Mouse (Mus musculus): Measurements from ENCODE around the gene Tcf3. TPM values are rescaled to one million over a fixed set of nuclear protein-coding genes. Genes with fewer than 3 reads are reported as not detected.

Tcf3 gene
- polyA plus RNA-seq, 1 experiment from 2014 or later, result 191 TPM

DNA sequence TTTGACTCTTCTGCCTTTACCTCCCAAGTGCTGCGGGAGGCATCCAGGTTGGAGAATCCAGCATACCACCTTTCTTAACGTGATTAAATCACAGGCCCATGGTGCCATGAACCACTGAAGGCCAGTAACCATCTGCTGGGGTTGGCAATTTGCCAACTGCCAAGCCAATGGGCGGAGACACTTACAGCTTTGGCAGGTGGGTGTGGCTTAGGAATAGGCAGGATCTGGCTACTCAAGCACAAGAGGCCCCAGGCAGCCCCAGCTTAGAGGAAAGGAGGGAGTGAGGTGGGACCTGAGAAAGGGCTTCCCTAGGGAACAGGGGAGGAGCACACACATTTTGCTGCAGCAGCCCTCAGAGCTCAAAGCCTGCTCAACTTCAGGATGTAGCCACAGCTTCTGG lies 15.1 kb downstream of the Tcf3 start:
- WGBS, result 91% methylated on average over 3 of the region's 3 CpGs
- H3K36me3 ChIP-seq, result peaks cover 100% of the 10 kb centered on the region
- H3K4me1 ChIP-seq (replicated peaks), result peaks cover 6% of the 10 kb centered on the region
- H3K27ac ChIP-seq, result no peak overlapping the region
- no peaks in the 10 kb centered on the region for H3K27me3 ChIP-seq (ENCODE audit: insufficient read depth, poor library complexity, severe bottlenecking)
- no peak for DNase-seq (ENCODE audit: low spot score)
- H3K4me3 ChIP-seq, result no peak overlapping the region
- H3K9me3 ChIP-seq, result no peaks in the 10 kb centered on the region

DNA sequence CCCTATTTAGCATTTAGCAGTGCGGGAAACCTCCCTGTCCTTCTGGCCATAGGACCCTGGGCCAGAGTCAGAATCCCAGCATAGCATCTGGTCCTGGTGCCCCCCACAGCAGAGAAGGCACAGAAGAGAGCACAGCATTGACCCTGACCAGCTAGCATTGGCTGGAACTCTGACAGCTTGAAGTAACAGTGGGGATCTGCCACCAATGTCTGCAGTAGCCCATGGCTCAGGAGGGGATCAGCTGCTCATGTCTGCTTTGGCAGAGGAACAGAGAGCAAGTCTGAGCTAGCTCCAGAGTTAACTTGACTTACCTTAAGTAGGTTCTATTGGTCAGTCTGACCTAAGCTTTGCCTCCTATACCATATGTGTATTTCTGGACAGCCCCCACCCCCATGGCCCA lies 15.6 kb downstream of the Tcf3 start:
- H3K9me3 ChIP-seq, result no peaks in the 10 kb centered on the region
- WGBS, result 93% methylated on average over 1 of the region's 1 CpGs
- H3K4me1 ChIP-seq (replicated peaks), result 0 out of 2 replicates have a peak, but pooled peaks cover 4% of the 10 kb centered on the region
- no peak overlapping the region for H3K27ac ChIP-seq
- no peak overlapping the region for H3K4me3 ChIP-seq
- DNase-seq (ENCODE audit: low spot score), result no peak
- H3K36me3 ChIP-seq, result peaks cover 100% of the 10 kb centered on the region
- H3K27me3 ChIP-seq (ENCODE audit: insufficient read depth, poor library complexity, severe bottlenecking), result no peaks in the 10 kb centered on the region

DNA sequence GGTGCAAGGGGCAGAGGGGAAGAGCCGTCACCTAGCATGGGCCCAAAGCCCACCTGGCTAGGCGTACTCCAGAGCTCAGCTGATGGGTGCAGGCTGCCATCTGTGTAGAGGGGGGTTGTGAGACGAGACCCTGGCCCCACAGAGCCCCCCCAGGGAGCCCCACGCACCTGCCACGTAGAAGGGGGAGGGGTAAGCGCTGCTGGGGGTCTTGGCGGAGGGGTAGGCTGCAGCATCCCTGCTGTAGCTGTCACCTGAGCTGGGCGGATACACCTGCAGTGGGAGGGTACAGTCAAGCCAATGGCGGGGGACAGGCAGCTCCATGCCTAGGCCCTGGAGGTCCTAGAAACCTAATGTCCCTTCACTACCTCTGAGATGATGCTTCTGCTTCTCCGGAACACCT lies 16.1 kb downstream of the Tcf3 start:
- Histone ChIP-seq H3K4me3 (no peak overlapping the region), H3K27me3 (ENCODE audit: insufficient read depth, poor library complexity, severe bottlenecking) (no peaks in the 10 kb centered on the region), H3K36me3 (peaks cover 100% of the 10 kb centered on the region), H3K4me1 (replicated peaks) (0 out of 2 replicates have a peak, but pooled peaks cover 4% of the 10 kb centered on the region), H3K27ac (no peak overlapping the region), H3K9me3 (no peaks in the 10 kb centered on the region)
- DNase-seq (ENCODE audit: low spot score), result no peak
- 93% methylated on average over 10 of the region's 10 CpGs for WGBS

DNA sequence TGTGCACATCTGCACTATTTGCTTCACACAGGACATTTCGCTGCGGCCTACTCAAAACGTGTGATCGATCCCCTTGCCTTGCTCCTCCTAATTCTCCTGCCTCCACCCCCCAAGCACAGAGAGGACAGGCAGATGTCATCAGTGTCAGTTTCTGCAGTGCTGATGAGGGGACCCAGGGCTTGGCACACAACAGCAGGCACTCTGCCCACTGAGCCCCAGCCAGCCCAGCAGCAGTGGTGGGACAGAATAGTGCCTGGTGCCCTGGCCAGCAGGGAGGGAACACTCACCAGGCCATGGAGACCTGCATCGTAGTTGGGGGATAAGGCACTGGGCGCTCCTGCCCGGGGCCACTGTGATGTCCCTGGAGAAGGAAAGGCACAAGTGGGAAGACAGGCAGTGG lies 17.9 kb downstream of the Tcf3 start:
- no peak for DNase-seq (ENCODE audit: low spot score)
- 91% methylated on average over 7 of the region's 7 CpGs for WGBS
- H3K9me3 ChIP-seq, result no peaks in the 10 kb centered on the region
- no peak overlapping the region for H3K27ac ChIP-seq
- H3K27me3 ChIP-seq (ENCODE audit: insufficient read depth, poor library complexity, severe bottlenecking), result no peaks in the 10 kb centered on the region
- peaks cover 100% of the 10 kb centered on the region for H3K36me3 ChIP-seq
- H3K4me3 ChIP-seq, result no peak overlapping the region
- 0 out of 2 replicates have a peak, but pooled peaks cover 4% of the 10 kb centered on the region for H3K4me1 ChIP-seq (replicated peaks)

DNA sequence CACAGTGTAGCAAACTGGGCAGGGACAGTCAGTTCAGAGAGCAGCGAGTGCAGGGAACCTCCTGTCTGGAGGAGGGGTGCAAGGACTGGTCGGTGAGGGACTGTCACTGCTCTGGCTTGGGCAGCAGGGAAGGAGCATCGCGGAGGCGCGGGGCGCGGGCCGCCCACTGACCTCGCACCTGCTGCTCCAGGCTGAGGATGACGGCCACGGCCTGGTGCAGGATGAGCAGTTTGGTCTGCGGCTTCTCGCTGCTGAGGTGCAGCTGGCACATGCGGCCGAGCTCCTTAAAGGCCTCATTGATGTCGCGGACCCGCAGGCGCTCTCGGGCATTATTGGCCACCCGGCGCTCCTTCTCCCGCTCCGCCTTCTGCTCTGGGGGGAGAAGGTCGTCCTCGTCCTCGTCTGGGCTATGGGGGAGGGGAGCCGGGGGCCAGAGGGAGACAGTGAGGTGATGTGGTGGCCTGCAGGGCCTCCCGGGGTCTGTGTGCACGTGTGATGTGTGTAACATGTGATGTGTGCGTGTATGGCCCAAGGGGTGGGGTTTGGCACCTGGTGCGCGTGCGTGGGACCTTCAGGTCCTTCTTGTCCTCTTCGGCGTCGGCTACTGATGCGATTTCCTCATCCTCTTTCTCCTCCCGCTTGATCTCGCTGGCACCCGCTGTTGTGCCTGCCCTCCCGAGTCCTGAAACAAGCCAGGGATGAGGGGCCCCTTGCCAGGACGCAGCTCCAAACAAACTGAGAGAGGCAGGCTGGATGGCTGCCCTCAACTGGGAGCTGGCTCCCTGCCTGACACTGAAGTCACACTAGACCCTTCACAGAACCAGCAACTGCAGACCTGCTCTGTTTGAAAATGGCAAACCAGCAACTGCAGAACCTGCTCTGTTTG lies 20.5 kb downstream of the Tcf3 start:
- DNase-seq (ENCODE audit: low spot score), result no peak
- peaks cover 92% of the 10 kb centered on the region for H3K36me3 ChIP-seq
- 91% methylated on average over 44 of the region's 44 CpGs for WGBS

DNA sequence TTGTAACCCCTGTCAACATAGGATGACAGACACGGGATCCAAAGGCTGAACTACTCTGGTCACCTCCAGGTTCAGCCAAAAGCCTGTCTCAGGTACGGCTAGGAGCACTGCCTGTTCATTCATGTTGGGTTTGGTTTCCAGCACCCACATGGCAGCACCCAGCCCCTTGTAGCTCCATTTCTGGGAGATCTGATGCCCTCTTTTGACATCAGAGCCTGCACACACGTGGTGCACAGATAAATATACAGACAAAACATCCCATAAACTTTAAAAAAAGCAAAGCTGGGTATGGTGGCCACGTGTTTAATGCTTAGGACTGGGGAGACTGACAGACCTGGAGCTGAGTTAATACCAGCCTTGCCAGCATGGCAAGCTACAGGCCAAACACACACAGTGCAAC lies 25.5 kb downstream of the Tcf3 start:
- DNase-seq (ENCODE audit: low spot score), result no peak
- Histone ChIP-seq H3K4me1 (replicated peaks) (peaks cover 47% of the 10 kb centered on the region), H3K4me3 (peak overlapping the region; percentile 94; the same call in 1 of the 2 replicates), H3K27me3 (ENCODE audit: insufficient read depth, poor library complexity, severe bottlenecking) (no peaks in the 10 kb centered on the region), H3K36me3 (peaks cover 62% of the 10 kb centered on the region), H3K27ac (0 out of 2 replicates have a peak overlapping the region, but pooled peaks have one; percentile 85), H3K9me3 (peaks cover 6% of the 10 kb centered on the region; the same call in 1 of the 2 replicates)
- 56% methylated on average over 4 of the region's 4 CpGs for WGBS

More for the DNA sequence above, 20.5 kb downstream of the Tcf3 start:
- Histone ChIP-seq H3K4me1 (replicated peaks) (peaks cover 14% of the 10 kb centered on the region), H3K4me3 (peak overlapping the region; percentile 11), H3K27ac (no peak overlapping the region; the same call in 1 of the 2 replicates), H3K27me3 (ENCODE audit: insufficient read depth, poor library complexity, severe bottlenecking) (no peaks in the 10 kb centered on the region), H3K9me3 (no peaks in the 10 kb centered on the region)

DNA sequence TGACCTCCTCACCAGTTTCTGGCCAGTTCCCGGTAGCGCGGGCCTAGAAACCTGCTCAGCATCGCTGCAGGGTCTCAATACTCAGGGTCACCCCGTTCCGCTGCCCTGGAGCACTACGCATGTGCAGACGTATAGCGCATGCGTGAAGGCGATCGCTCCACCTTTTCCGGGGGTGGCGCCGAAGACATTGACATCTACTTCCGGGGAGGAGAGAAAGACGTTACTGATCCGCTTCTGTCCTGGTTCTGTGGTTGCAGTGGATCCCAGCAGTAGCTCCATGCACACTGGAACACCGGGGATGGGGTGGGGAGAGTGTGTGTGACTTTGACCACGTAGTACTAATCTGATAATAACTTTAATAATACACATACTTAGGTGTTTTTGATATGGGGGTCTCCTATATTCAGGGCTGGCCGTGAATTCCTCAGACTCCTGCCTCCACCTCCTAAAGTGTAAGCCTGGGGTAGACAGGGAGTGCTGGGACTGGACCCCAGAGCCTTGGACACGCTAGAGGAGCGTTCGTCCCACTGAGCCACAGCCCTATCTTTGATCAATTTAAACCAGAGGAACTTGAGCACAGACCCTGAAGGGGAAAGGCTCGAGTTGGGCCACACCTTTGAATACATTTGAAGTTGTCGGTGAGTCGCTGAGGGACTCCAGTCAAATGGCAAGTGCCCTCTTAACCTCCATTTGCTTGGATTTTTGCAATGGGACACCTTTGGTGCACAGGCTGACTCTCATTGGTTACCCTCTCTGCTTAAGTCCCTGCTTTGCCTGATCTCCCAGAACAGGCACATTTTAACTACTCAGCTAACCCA lies 26.6 kb downstream of the Tcf3 start, which contains the start of gene Uqcr11:
Uqcr11 (minus strand) TSS at position 147 of the 818 bp plus-strand sequence.
- H3K27me3 ChIP-seq (ENCODE audit: insufficient read depth, poor library complexity, severe bottlenecking), result no peaks in the 10 kb centered on the region
- peak within 1 kb of the TSS; percentile 85 for H3K27ac ChIP-seq
- H3K4me1 ChIP-seq (replicated peaks), result peaks cover 47% of the 10 kb centered on the region
- peak within 1 kb of the TSS; percentile 94 for H3K4me3 ChIP-seq
- peak; percentile 93 for DNase-seq (ENCODE audit: low spot score)
- peaks cover 6% of the 10 kb centered on the region; the same call in 1 of the 2 replicates for H3K9me3 ChIP-seq
- peaks cover 62% of the 10 kb centered on the region for H3K36me3 ChIP-seq
- WGBS, result 2% methylated on average over 27 of the region's 27 CpGs

DNA sequence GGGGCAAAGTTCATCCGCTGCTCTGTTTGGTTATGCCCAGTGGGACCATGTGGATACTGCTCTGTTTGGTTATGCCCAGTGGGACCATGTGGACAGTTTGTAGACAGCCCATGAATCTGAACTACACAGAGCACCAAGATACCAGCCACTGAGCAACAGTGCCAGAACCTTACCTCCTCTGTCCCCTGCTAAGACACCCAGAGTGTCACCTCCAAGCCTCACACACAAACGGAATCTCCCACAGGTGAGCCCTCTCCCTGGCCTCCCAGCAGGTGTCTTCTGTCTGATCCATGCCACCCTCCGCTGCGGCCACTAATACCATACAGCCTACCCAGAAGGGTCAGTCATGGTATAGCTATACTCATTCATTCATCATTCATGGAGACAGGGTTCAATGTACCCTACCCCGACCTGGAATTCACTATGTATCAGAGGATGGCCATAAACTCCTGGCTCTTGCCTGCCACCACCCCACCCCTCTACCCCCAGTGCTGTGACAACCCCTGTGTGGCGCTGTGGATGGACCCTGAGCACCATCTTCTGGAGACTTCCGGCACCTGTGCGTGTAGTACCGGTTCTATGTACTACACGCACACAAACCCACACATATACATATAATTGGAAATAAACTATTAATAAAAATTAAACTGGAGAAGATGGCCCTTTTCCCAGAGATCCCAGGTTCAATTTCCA lies 27.8 kb downstream of the Tcf3 start:
- Histone ChIP-seq H3K27ac (peak overlapping the region; percentile 85), H3K4me1 (replicated peaks) (peaks cover 54% of the 10 kb centered on the region), H3K9me3 (peaks cover 6% of the 10 kb centered on the region; the same call in 1 of the 2 replicates), H3K4me3 (peak overlapping the region; percentile 94), H3K36me3 (peaks cover 60% of the 10 kb centered on the region), H3K27me3 (ENCODE audit: insufficient read depth, poor library complexity, severe bottlenecking) (no peaks in the 10 kb centered on the region)
- WGBS, result 64% methylated on average over 10 of the region's 10 CpGs
- no peak for DNase-seq (ENCODE audit: low spot score)

DNA sequence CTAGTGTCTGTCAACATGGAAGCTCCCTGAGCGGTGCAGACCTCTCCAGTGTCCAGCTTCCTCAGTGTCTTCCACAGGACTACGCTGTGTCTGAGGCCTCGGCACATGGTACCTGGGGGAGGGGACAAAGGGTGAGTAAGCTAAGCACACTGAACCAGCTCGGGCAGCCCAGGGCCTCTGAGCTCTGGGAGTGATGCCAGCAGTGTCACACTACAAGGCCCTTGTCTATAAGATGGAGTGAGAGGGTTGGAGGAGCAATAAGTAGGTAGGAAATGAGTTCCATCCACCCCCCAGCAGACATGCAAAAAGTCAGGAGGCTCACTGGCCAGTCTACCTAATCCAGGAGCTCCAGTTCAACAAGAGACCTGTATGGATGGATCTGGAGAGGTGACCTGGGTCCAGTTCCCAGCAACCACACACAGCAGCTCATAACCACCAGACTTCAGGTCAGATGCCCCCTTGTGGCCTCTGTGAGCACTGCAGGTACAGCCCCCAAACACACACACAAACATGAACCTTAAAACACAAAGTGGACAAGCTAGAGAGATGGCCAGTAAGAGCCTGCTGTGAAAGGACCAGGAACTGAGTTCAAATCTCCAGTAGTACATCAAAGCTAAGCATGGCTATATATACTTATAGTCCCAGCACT lies 30.3 kb downstream of the Tcf3 start:
- DNase-seq (ENCODE audit: low spot score), result peak; percentile 39
- peaks cover 6% of the 10 kb centered on the region; the same call in 1 of the 2 replicates for H3K9me3 ChIP-seq
- WGBS, result 95% methylated on average over 4 of the region's 4 CpGs
- H3K27me3 ChIP-seq (ENCODE audit: insufficient read depth, poor library complexity, severe bottlenecking), result no peaks in the 10 kb centered on the region
- H3K27ac ChIP-seq, result no peak overlapping the region
- no peak overlapping the region for H3K4me3 ChIP-seq
- peaks cover 41% of the 10 kb centered on the region for H3K36me3 ChIP-seq
- peaks cover 59% of the 10 kb centered on the region for H3K4me1 ChIP-seq (replicated peaks)

DNA sequence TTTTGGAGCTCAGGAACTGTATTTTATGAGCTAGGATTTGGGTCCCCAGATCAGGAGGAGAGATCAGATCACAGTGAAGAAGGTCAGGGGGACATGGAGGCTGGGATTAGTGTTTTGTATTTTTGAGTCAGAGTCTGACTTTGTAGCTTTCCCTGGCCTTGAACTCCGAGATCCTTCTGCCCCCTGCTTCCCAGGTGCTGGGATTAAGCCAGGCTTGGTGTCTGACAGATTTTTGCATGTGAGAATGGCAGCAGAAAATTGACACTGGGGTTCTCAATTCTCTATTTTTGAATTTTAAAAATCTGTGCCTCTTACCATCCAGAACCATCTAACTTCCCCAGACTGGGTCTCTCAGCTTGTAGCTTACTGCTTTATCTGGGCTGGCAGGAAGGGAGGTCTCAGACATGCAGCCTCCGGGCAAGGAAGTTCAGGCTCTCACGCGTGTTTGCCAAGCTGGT lies 32.7 kb downstream of the Tcf3 start:
- WGBS, result 85% methylated on average over 4 of the region's 4 CpGs
- Histone ChIP-seq H3K4me1 (replicated peaks) (peaks cover 55% of the 10 kb centered on the region), H3K27me3 (ENCODE audit: insufficient read depth, poor library complexity, severe bottlenecking) (no peaks in the 10 kb centered on the region), H3K27ac (peak overlapping the region; percentile 100), H3K36me3 (peaks cover 58% of the 10 kb centered on the region), H3K4me3 (peak overlapping the region; percentile 88), H3K9me3 (peaks cover 6% of the 10 kb centered on the region; the same call in 1 of the 2 replicates)
- DNase-seq (ENCODE audit: low spot score), result no peak

DNA sequence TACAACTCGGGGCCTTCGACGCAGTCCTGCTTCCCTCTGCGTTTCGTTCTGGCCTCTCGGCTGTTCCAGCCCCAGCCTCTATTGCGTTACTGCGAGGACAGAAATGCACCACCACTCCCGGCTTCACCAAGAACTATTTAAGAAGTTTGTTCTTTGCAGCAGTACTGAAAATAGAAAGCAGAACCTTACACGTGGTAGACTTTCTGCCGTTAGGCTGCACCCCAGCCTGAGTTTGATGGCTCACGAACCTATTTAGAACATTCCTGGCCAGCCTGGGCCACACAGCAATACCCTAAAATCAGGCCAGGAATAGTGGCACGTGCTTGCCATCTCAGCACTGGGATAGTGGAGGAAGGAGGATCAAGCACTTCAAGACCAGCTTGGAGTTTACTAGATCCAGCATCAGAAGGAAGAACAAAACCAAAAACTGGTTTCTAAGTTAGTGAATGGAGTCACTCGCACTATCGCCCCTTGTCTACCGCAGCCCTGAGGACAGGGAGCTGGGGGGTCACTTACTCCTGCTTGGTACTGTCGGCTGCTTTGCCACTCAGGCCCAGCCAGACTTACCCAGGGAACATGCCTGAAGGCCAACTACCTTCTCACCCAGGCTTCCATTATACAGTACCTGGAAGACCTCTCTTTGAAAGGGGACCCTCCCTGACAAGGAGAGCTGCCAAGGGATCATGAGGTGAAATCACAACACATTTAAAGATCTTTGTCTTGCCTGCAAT lies 33.3 kb downstream of the Tcf3 start:
- Histone ChIP-seq H3K36me3 (peaks cover 64% of the 10 kb centered on the region), H3K27me3 (ENCODE audit: insufficient read depth, poor library complexity, severe bottlenecking) (no peaks in the 10 kb centered on the region), H3K4me3 (peak overlapping the region; percentile 88), H3K27ac (peak overlapping the region; percentile 100), H3K9me3 (peaks cover 6% of the 10 kb centered on the region; the same call in 1 of the 2 replicates), H3K4me1 (replicated peaks) (peaks cover 49% of the 10 kb centered on the region)
- no peak for DNase-seq (ENCODE audit: low spot score)
- 14% methylated on average over 17 of the region's 17 CpGs for WGBS

Data from hindbrain, embryonic 10.5 days (tissue).